Mouse (Mus musculus): ENCODE measurements around the gene Scyl1.

Scyl1 gene

GRCm38 (mm10) chr19:5787920-5788319, 16.7 kb upstream of the Scyl1 start:
- DNase-seq (ENCODE audit: low spot score in 2 of 2), result no peak

GRCm38 (mm10) chr19:5787128-5787635, 16.0 kb upstream of the Scyl1 start:
- DNase-seq (ENCODE audit: low spot score in 2 of 2), result peak in 1 of 2 experiments; percentile 92

- DNase-seq (ENCODE audit: low spot score in 2 of 2), result peak in 1 of 2 experiments; percentile 92
These were observed 15.4 kb upstream of the Scyl1 start for GRCm38 (mm10) chr19:5786441-5787114.

- DNase-seq (ENCODE audit: low spot score in 2 of 2), result no peak
These were observed 13.8 kb upstream of the Scyl1 start for GRCm38 (mm10) chr19:5784958-5785577.

- DNase-seq (ENCODE audit: low spot score in 2 of 2), result no peak
These were observed 10.9 kb upstream of the Scyl1 start for GRCm38 (mm10) chr19:5782121-5782520.

- no peak for DNase-seq (ENCODE audit: low spot score in 2 of 2)
These were observed 10.3 kb upstream of the Scyl1 start for GRCm38 (mm10) chr19:5781532-5781931.

GRCm38 (mm10) chr19:5780203-5780602, 9.0 kb upstream of the Scyl1 start:
- no peak for DNase-seq (ENCODE audit: low spot score in 2 of 2)

- DNase-seq (ENCODE audit: low spot score in 2 of 2), result no peak
These were observed 7.1 kb upstream of the Scyl1 start for GRCm38 (mm10) chr19:5778312-5778711.

GRCm38 (mm10) chr19:5777387-5778032, 6.3 kb upstream of the Scyl1 start:
- no peak for DNase-seq (ENCODE audit: low spot score in 2 of 2)

- no peak for DNase-seq (ENCODE audit: low spot score in 2 of 2)
These were observed 908 bp downstream of the Scyl1 start for GRCm38 (mm10) chr19:5770311-5770710.

GRCm38 (mm10) chr19:5767271-5767670, 3.9 kb downstream of the Scyl1 start:
- DNase-seq (ENCODE audit: low spot score in 2 of 2), result no peak

- DNase-seq (ENCODE audit: low spot score in 2 of 2), result no peak
These were observed 8.1 kb downstream of the Scyl1 start for GRCm38 (mm10) chr19:5763163-5763562.

- no peak for DNase-seq (ENCODE audit: low spot score in 2 of 2)
These were observed 12.3 kb downstream of the Scyl1 start for GRCm38 (mm10) chr19:5758878-5759403.

GRCm38 (mm10) chr19:5756991-5757636, 14.1 kb downstream of the Scyl1 start:
- DNase-seq (ENCODE audit: low spot score in 2 of 2), result no peak

- peak; percentile 67 to 89 for DNase-seq (ENCODE audit: low spot score in 2 of 2)
These were observed 14.8 kb downstream of the Scyl1 start for GRCm38 (mm10) chr19:5756321-5756985.

GRCm38 (mm10) chr19:5751742-5752141, 19.5 kb downstream of the Scyl1 start:
- DNase-seq (ENCODE audit: low spot score in 2 of 2), result no peak

- no peak for DNase-seq (ENCODE audit: low spot score in 2 of 2)
These were observed 20.3 kb downstream of the Scyl1 start for GRCm38 (mm10) chr19:5750951-5751350.

GRCm38 (mm10) chr19:5749476-5749875, 21.7 kb downstream of the Scyl1 start:
- DNase-seq (ENCODE audit: low spot score in 2 of 2), result no peak

- DNase-seq (ENCODE audit: low spot score in 2 of 2), result no peak
These were observed 24.3 kb downstream of the Scyl1 start for GRCm38 (mm10) chr19:5746907-5747363.

GRCm38 (mm10) chr19:5745756-5746710, 25.2 kb downstream of the Scyl1 start:
- DNase-seq (ENCODE audit: low spot score in 2 of 2), result no peak

Measured in left cerebral cortex, adult 9 months (tissue).